Mouse (Mus musculus): ENCODE results near the gene Tfeb.

Tfeb gene

GRCm38 (mm10) chr17:47832501-47833028 lies 95.7 kb downstream of the Tfeb start:
- no peak for DNase-seq (ENCODE audit: low spot score in 2 of 2)

DNA sequence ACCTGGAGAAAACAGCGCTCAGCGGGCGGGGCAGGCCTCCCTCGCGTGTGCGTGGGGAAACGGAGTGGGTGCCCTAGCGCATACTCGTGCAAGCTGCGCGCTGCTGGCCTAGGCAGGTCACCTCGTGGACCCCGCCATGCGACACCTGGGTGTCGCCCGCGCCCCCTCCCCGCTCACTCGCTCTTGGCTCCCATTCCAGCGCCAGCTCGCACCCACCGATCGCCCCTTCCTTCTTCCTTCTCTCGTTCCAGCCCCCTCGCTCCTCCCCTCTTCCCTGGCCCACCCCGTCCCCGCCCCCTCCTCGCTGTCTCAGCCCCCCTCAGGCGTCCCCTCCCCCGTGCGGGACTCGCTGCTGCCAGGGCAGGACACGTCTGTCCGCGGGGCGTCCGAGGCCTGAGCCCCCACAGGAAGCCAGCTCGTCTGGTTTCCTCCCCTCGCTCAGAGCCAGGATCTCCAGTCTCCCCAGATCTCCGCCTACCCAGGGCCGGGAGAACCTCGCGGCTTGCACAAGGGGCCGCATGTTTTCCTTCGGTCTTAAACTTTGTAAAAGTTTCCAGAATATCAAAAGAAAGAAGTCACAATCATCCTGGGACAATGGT lies 96.3 kb downstream of the Tfeb start:
- peak; percentile 46 to 49 for DNase-seq (ENCODE audit: low spot score in 2 of 2)

GRCm38 (mm10) chr17:47833628-47834481 lies 97.0 kb downstream of the Tfeb start:
- no peak for DNase-seq (ENCODE audit: low spot score in 2 of 2)

DNA sequence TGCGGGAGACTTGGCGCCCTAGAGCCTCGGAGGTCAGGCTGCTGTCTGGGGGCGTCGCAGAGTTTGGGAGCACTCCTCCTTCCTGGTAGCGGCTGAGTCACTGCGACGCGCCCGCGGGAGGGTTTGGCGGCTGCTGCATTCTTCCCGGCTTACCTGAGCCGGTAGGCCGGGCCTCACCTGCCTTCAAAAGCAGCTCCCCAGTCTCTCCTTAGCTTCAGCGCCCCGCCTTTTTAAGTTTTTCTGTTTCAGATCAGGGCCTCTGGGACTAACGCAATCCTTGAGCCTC lies 97.6 kb downstream of the Tfeb start, which contains the start of gene Mdfi:
Gene Mdfi, minus strand, starts transcription at position 210 of the 286 bp plus-strand sequence.
- DNase-seq (ENCODE audit: low spot score in 2 of 2): no peak

- DNase-seq (ENCODE audit: low spot score in 2 of 2): no peak
Observed at GRCm38 (mm10) chr17:47837808-47838207, 101.0 kb downstream of the Tfeb start.

DNA sequence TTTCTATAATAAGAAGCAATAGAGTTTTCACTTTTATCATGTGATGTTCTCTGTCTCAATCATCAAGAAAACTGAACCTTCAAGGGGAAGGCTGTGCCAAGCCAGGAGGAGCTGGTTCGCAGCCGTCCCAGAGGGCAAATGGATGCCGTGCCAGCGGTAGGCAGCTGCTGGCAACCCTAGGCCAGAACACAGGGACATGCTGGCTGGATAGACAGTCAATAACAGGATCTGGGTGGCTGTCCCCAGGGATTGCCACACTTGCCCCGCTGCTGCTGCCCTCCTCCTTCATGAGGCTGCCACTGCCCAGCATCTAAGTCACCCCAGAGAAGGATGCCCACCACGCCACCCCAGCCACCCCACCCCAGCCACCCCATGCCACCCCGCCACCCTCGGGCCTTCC lies 104.7 kb downstream of the Tfeb start:
- no peak for DNase-seq (ENCODE audit: low spot score in 2 of 2)
